Mouse (Mus musculus) kidney, adult 18-20 months (tissue): ENCODE data around the gene Klhl29.

Experiments used
- DNase-seq: peaks from one replicate; pipeline ENCODE4 v3.0.0; 2021

Gene Klhl29

GRCm38 (mm10) chr12:5116605-5117004 lies 258.9 kb downstream of the Klhl29 start:
- DNase-seq: no peak

GRCm38 (mm10) chr12:5114631-5115030 lies 260.9 kb downstream of the Klhl29 start:
- DNase-seq: no peak

GRCm38 (mm10) chr12:5111343-5111742 lies 264.1 kb downstream of the Klhl29 start:
- DNase-seq: no peak

GRCm38 (mm10) chr12:5108613-5109012 lies 266.9 kb downstream of the Klhl29 start:
- no peak for DNase-seq

- DNase-seq: no peak
These were observed 267.7 kb downstream of the Klhl29 start for GRCm38 (mm10) chr12:5107795-5108194.

- DNase-seq: no peak
These were observed 270.9 kb downstream of the Klhl29 start for GRCm38 (mm10) chr12:5104422-5105052.

GRCm38 (mm10) chr12:5101411-5102024 lies 274.0 kb downstream of the Klhl29 start:
- peak; percentile 25 for DNase-seq

GRCm38 (mm10) chr12:5099572-5099971 lies 275.9 kb downstream of the Klhl29 start:
- DNase-seq: no peak

GRCm38 (mm10) chr12:5088639-5089038 lies 286.8 kb downstream of the Klhl29 start:
- no peak for DNase-seq

GRCm38 (mm10) chr12:5087787-5088519 lies 287.5 kb downstream of the Klhl29 start:
- DNase-seq: peak; percentile 14

- DNase-seq: no peak
These were observed 290.8 kb downstream of the Klhl29 start for GRCm38 (mm10) chr12:5084714-5085113.

GRCm38 (mm10) chr12:5081480-5081879 lies 294.0 kb downstream of the Klhl29 start:
- DNase-seq: no peak

GRCm38 (mm10) chr12:5073191-5073590 lies 302.3 kb downstream of the Klhl29 start:
- DNase-seq: no peak

GRCm38 (mm10) chr12:5070131-5070530 lies 305.4 kb downstream of the Klhl29 start:
- no peak for DNase-seq

GRCm38 (mm10) chr12:5067590-5067989 lies 307.9 kb downstream of the Klhl29 start:
- DNase-seq: no peak

GRCm38 (mm10) chr12:5048104-5048503 lies 327.4 kb downstream of the Klhl29 start:
- DNase-seq: no peak

- DNase-seq: no peak
These were observed 331.3 kb downstream of the Klhl29 start for GRCm38 (mm10) chr12:5044141-5044540.

- DNase-seq: no peak
These were observed 337.5 kb downstream of the Klhl29 start for GRCm38 (mm10) chr12:5038008-5038407.

- DNase-seq: no peak
These were observed 346.4 kb downstream of the Klhl29 start for GRCm38 (mm10) chr12:5029035-5029434.
